ENCODE assay signal across 23 mouse cellular contexts in genomic region chr2:11475316-11475715, GRCm38 (mm10).
"Had no signal": no experiment of that assay in that cellular context is flagged by ENCODE, and none has a peak within 500 bp of the region (broad histone marks: within the 10 kb centered on the region; RNA-seq: fewer than 3 reads in every experiment).

No protein-coding gene starts in this region.

- DNase-seq: gastrocnemius, postnatal 14 days; heart, adult 2 months; heart, postnatal 14 days; heart, postnatal 36 days; kidney, adult 11 months; kidney, adult 2 months; kidney, adult 9 months; kidney, postnatal 14 days; kidney, postnatal 36 days; layer of hippocampus, adult 9-11 months; layer of hippocampus, postnatal 36 days; left cerebral cortex, postnatal 4 days had no signal

- H3K27ac ChIP-seq: heart, adult 2 months; heart, embryonic 13.5 days; heart, embryonic 15.5 days; hindbrain, embryonic 13.5 days; hindbrain, embryonic 15.5 days; hindbrain, postnatal 0 days; kidney, embryonic 15.5 days; kidney, postnatal 0 days; limb, embryonic 13.5 days; limb, embryonic 15.5 days; liver, embryonic 12.5 days; liver, embryonic 14.5 days had no signal

- H3K4me3 ChIP-seq: heart, adult 2 months; heart, embryonic 13.5 days; heart, embryonic 15.5 days; hindbrain, embryonic 13.5 days; hindbrain, embryonic 15.5 days; kidney, embryonic 15.5 days; limb, embryonic 13.5 days; limb, embryonic 15.5 days; liver, embryonic 12.5 days had no signal
